Mouse (Mus musculus) megakaryocyte, embryonic 14.5 days (primary cell): ENCODE results near the gene Naif1. TPM values are rescaled to one million over a fixed set of nuclear protein-coding genes. Genes with fewer than 3 reads are reported as not detected.

ENCODE experiments used
- H3K27me3 ChIP-seq: replicated peaks from 2 replicates; pipeline ENCODE3; 2012; ENCODE audit warnings: inconsistent platforms
- H3K36me3 ChIP-seq: replicated peaks from 2 replicates; pipeline ENCODE3; 2012; ENCODE audit warnings: low read length, inconsistent platforms, mixed read lengths
- H3K4me1 ChIP-seq: 2 replicates; pipeline ENCODE4 v1.6.1; 2012; ENCODE audit warnings: inconsistent platforms
- H3K4me3 ChIP-seq: replicated peaks from 2 replicates; pipeline ENCODE3; 2012; ENCODE audit warnings: moderate library complexity, mild to moderate bottlenecking, inconsistent platforms
- H3K9me3 ChIP-seq: 2 replicates; pipeline ENCODE4 v1.6.1; 2012; ENCODE audit warnings: inconsistent platforms
- FLI1 ChIP-seq: IDR thresholded peaks from 2 replicates; pipeline ENCODE4 v1.6.1; 2012; ENCODE audit warnings: low read length, inconsistent platforms, mixed read lengths
- GATA1 ChIP-seq: IDR thresholded peaks from 3 replicates; pipeline ENCODE4 v1.6.1; 2012; ENCODE audit warnings: mixed read lengths, low read length, inconsistent platforms, borderline replicate concordance
- polyA plus RNA-seq: library from polyadenylated mRNA; stranded (reverse); fragments of >175 nt; gene quantifications from 2 replicates; pipeline ENCODE4 v1.2.3, GENCODE M21; 2012; ENCODE audit warnings: low replicate concordance; ENCODE audit not compliant: insufficient read depth

Naif1 gene
- polyA plus RNA-seq, 1 experiment, result 3.9 TPM

- Histone ChIP-seq H3K4me3 (peak overlapping the region; percentile 90), H3K27me3 (peaks cover 15% of the 10 kb centered on the region), H3K9me3 (peaks cover 12% of the 10 kb centered on the region), H3K4me1 (peaks cover 63% of the 10 kb centered on the region), H3K36me3 (peaks cover 6% of the 10 kb centered on the region)
- TF ChIP-seq FLI1 (no peak), GATA1 (no peak)
Observed at GRCm38 (mm10) chr2:32496190-32496589, 45.9 kb downstream of the Naif1 start.

- peaks cover 69% of the 10 kb centered on the region for H3K4me1 ChIP-seq
- H3K27me3 ChIP-seq, result peaks cover 12% of the 10 kb centered on the region
- peaks cover 6% of the 10 kb centered on the region for H3K36me3 ChIP-seq
- peak overlapping the region; percentile 62 for H3K4me3 ChIP-seq
- TF ChIP-seq GATA1, result no peak
- TF ChIP-seq FLI1, result no peak
- H3K9me3 ChIP-seq, result peaks cover 12% of the 10 kb centered on the region
Observed at GRCm38 (mm10) chr2:32499365-32499764, 49.1 kb downstream of the Naif1 start.

GRCm38 (mm10) chr2:32500461-32500860 is 50.2 kb downstream of the Naif1 start:
- TF ChIP-seq GATA1 (no peak), FLI1 (no peak)
- H3K4me1 ChIP-seq, result peaks cover 58% of the 10 kb centered on the region
- H3K9me3 ChIP-seq, result peaks cover 12% of the 10 kb centered on the region
- H3K36me3 ChIP-seq, result peaks cover 6% of the 10 kb centered on the region
- peaks cover 8% of the 10 kb centered on the region for H3K27me3 ChIP-seq
- no peak overlapping the region for H3K4me3 ChIP-seq

- peaks cover 6% of the 10 kb centered on the region for H3K36me3 ChIP-seq
- H3K9me3 ChIP-seq, result peaks cover 16% of the 10 kb centered on the region
- H3K4me3 ChIP-seq, result peak overlapping the region; percentile 35
- no peak for TF ChIP-seq FLI1
- no peak for TF ChIP-seq GATA1
- H3K27me3 ChIP-seq, result peaks cover 8% of the 10 kb centered on the region
- H3K4me1 ChIP-seq, result peaks cover 52% of the 10 kb centered on the region
Observed at GRCm38 (mm10) chr2:32501754-32502324, 51.6 kb downstream of the Naif1 start.

GRCm38 (mm10) chr2:32502843-32503242 is 52.6 kb downstream of the Naif1 start:
- TF ChIP-seq FLI1 (no peak), GATA1 (no peak)
- Histone ChIP-seq H3K9me3 (peaks cover 13% of the 10 kb centered on the region), H3K4me1 (peaks cover 58% of the 10 kb centered on the region), H3K27me3 (peaks cover 18% of the 10 kb centered on the region), H3K36me3 (peaks cover 6% of the 10 kb centered on the region), H3K4me3 (no peak overlapping the region)

GRCm38 (mm10) chr2:32503588-32503987 is 53.3 kb downstream of the Naif1 start:
- TF ChIP-seq GATA1, result no peak
- no peak for TF ChIP-seq FLI1

GRCm38 (mm10) chr2:32505536-32505935 is 55.3 kb downstream of the Naif1 start:
- H3K4me3 ChIP-seq, result no peak overlapping the region
- H3K36me3 ChIP-seq, result no peaks in the 10 kb centered on the region
- peaks cover 54% of the 10 kb centered on the region for H3K4me1 ChIP-seq
- peaks cover 24% of the 10 kb centered on the region for H3K27me3 ChIP-seq
- peaks cover 4% of the 10 kb centered on the region for H3K9me3 ChIP-seq
- no peak for TF ChIP-seq GATA1
- TF ChIP-seq FLI1, result no peak

More at GRCm38 (mm10) chr2:32503588-32503987, 53.3 kb downstream of the Naif1 start:
- Histone ChIP-seq H3K9me3 (peaks cover 8% of the 10 kb centered on the region), H3K36me3 (peaks cover 3% of the 10 kb centered on the region), H3K4me3 (no peak overlapping the region), H3K27me3 (peaks cover 24% of the 10 kb centered on the region), H3K4me1 (peaks cover 61% of the 10 kb centered on the region)

Other genes with a start within 250 kb of the Naif1 start
- gene Pomt1, start 213.9 kb upstream of the Naif1 start, polyA plus RNA-seq, result 5.3 and 16.0 TPM in 2 replicates
- 26.0 and 29.8 TPM in 2 replicates for gene Uck1, start 190.3 kb upstream of the Naif1 start, polyA plus RNA-seq
- 26.0 and 40.5 TPM in 2 replicates for gene Golga2, start 163.1 kb upstream of the Naif1 start, polyA plus RNA-seq
- 652 and 1,719 TPM in 2 replicates for gene Swi5, start 162.4 kb upstream of the Naif1 start, polyA plus RNA-seq
- gene Ciz1, start 98.1 kb upstream of the Naif1 start, polyA plus RNA-seq, result 103 and 163 TPM in 2 replicates
- 3.6 and 6.2 TPM in 2 replicates for gene Dnm1, start 97.1 kb upstream of the Naif1 start, polyA plus RNA-seq
- 74.3 and 79.5 TPM in 2 replicates for gene 1110008P14Rik, start 68.5 kb upstream of the Naif1 start, polyA plus RNA-seq
- gene Lcn2, start 62.2 kb upstream of the Naif1 start, polyA plus RNA-seq, result 15.0 and 32.0 TPM in 2 replicates
- 2.5 and 3.4 TPM in 2 replicates for gene Ptges2, start 54.6 kb upstream of the Naif1 start, polyA plus RNA-seq
- 7.3 and 7.9 TPM in 2 replicates for gene Slc25a25, start 988 bp downstream of the Naif1 start, polyA plus RNA-seq
- 0.64 and 1.8 TPM in 2 replicates for gene Fam102a, start 84.9 kb downstream of the Naif1 start, polyA plus RNA-seq
- 2.8 and 10.0 TPM in 2 replicates for gene Dpm2, start 120.4 kb downstream of the Naif1 start, polyA plus RNA-seq
- not detected in 2 replicates for gene Pip5kl1, start 124.3 kb downstream of the Naif1 start, polyA plus RNA-seq
- gene 9430097D07Rik, start 125.2 kb downstream of the Naif1 start, polyA plus RNA-seq, result not detected in 2 replicates
- 16.3 and 18.9 TPM in 2 replicates for gene St6galnac4, start 136.6 kb downstream of the Naif1 start, polyA plus RNA-seq
- gene St6galnac6, start 149.3 kb downstream of the Naif1 start, polyA plus RNA-seq, result 36.4 and 40.9 TPM in 2 replicates
- 11.0 and 12.2 TPM in 2 replicates for gene Ak1, start 171.3 kb downstream of the Naif1 start, polyA plus RNA-seq
- gene Eng, start 196.1 kb downstream of the Naif1 start, polyA plus RNA-seq, result 90.6 and 227 TPM in 2 replicates